Mouse (Mus musculus) MEL (cell line): ENCODE data around the gene Bmp7. TPM values are rescaled to one million over a fixed set of nuclear protein-coding genes. Genes with fewer than 3 reads are reported as not detected.

ENCODE experiments used
- DNase-seq: peaks from one replicate; pipeline ENCODE4 v3.0.0; 2011; ENCODE audit warnings: low read depth, low spot score
- H3K27ac ChIP-seq: 2 replicates; pipeline ENCODE4 v1.5.1; 2012; ENCODE audit warnings: low read depth, mild to moderate bottlenecking, control low read depth, low read length, moderate library complexity; ENCODE audit not compliant: control insufficient read depth
- H3K27me3 ChIP-seq, 2 experiments: fragments of 150-350 bp in 1 of 2; sonication (generic) in 1 of 2; 2 replicates each; pipeline ENCODE4 v1.6.1; 2012; ENCODE audit warnings: low read length in 2 of 2, mild to moderate bottlenecking in 2 of 2, improper control_type of control experiment in 1 of 2, moderate library complexity in 1 of 2; ENCODE audit not compliant: insufficient read depth in 2 of 2, control insufficient read depth in 1 of 2
- H3K36me3 ChIP-seq, 2 experiments: 2 replicates each; pipeline ENCODE4 v1.6.1; 2012 to 2014; ENCODE audit warnings: low read length in 2 of 2, improper control_type of control experiment in 1 of 2, inconsistent platforms in 1 of 2, mild to moderate bottlenecking in 1 of 2; ENCODE audit not compliant: insufficient read depth in 2 of 2, control insufficient read depth in 1 of 2
- H3K4me1 ChIP-seq, 2 experiments: fragments of 150-350 bp in 1 of 2; sonication (generic) in 1 of 2; 2 replicates each; pipeline ENCODE4 v1.6.1; 2012; ENCODE audit warnings: low read length in 2 of 2, improper control_type of control experiment in 1 of 2, mild to moderate bottlenecking in 1 of 2; ENCODE audit not compliant: insufficient read depth in 2 of 2, control insufficient read depth in 1 of 2
- H3K4me3 ChIP-seq, 2 experiments: fragments of 150-350 bp in 1 of 2; sonication (generic) in 1 of 2; 2 replicates each; pipeline ENCODE4 v1.5.1; 2012; ENCODE audit warnings: low read depth in 2 of 2, low read length in 2 of 2, mild to moderate bottlenecking in 2 of 2, moderate library complexity in 2 of 2, control low read depth in 1 of 2, improper control_type of control experiment in 1 of 2; ENCODE audit not compliant: control insufficient read depth in 1 of 2, insufficient read depth in 1 of 2
- H3K79me2 ChIP-seq: 2 replicates; pipeline ENCODE4 v1.6.1; 2012; ENCODE audit warnings: mild to moderate bottlenecking, low read length, moderate library complexity; ENCODE audit not compliant: control insufficient read depth, poor library complexity, insufficient read depth
- H3K9ac ChIP-seq: 2 replicates; pipeline ENCODE4 v1.6.1; 2012; ENCODE audit warnings: low read depth, mild to moderate bottlenecking, control low read depth, low read length, moderate library complexity; ENCODE audit not compliant: control insufficient read depth, poor library complexity, severe bottlenecking
- H3K9me3 ChIP-seq: fragments of 150-350 bp; sonication (generic); replicated peaks from 2 replicates; pipeline ENCODE4 v1.6.1; 2012; ENCODE audit warnings: mild to moderate bottlenecking, low read length, improper control_type of control experiment, moderate library complexity; ENCODE audit not compliant: insufficient read depth
- CHD2 ChIP-seq: IDR thresholded peaks from 2 replicates; pipeline ENCODE4 v1.6.1; 2011; ENCODE audit warnings: low read length, improper control_type of control experiment
- CTCF ChIP-seq, 3 experiments: IDR thresholded peaks in 2 of 3; conservative IDR thresholded peaks in 1 of 3; 2 replicates each; pipeline ENCODE4 v1.5.1; 2011 to 2012; ENCODE audit warnings: low read length in 3 of 3, low read depth in 2 of 3, mild to moderate bottlenecking in 2 of 3, improper control_type of control experiment in 1 of 3, inconsistent platforms in 1 of 3, mixed read lengths in 1 of 3, moderate library complexity in 1 of 3; ENCODE audit not compliant: control insufficient read depth in 1 of 3, insufficient read depth in 1 of 3, poor library complexity in 1 of 3, severe bottlenecking in 1 of 3
- ELF1 ChIP-seq: IDR thresholded peaks from 2 replicates; pipeline ENCODE4 v1.6.1; 2014; ENCODE audit warnings: low read depth, mild to moderate bottlenecking, inconsistent platforms, low read length, improper control_type of control experiment, moderate library complexity
- ETS1 ChIP-seq: IDR thresholded peaks from 2 replicates; pipeline ENCODE4 v1.6.1; 2012; ENCODE audit warnings: low read depth, mild to moderate bottlenecking, inconsistent platforms, low read length, improper control_type of control experiment, moderate library complexity
- GABPA ChIP-seq: IDR thresholded peaks from 2 replicates; pipeline ENCODE4 v1.6.1; 2012; ENCODE audit warnings: low read depth, mild to moderate bottlenecking, inconsistent platforms, low read length, improper control_type of control experiment, moderate library complexity
- HCFC1 ChIP-seq: IDR thresholded peaks from 2 replicates; pipeline ENCODE4 v1.6.1; 2012; ENCODE audit warnings: low read depth, mild to moderate bottlenecking, inconsistent platforms, low read length, improper control_type of control experiment, moderate library complexity
- KAT2A ChIP-seq: conservative IDR thresholded peaks from 2 replicates; pipeline ENCODE4 v1.6.1; 2012; ENCODE audit warnings: low read depth, low read length, improper control_type of control experiment, inconsistent platforms
- MAFK ChIP-seq: IDR thresholded peaks from 2 replicates; pipeline ENCODE4 v1.6.1; 2011; ENCODE audit warnings: low read depth, mild to moderate bottlenecking, low read length, improper control_type of control experiment, borderline replicate concordance
- MAX ChIP-seq: IDR thresholded peaks from 2 replicates; pipeline ENCODE4 v1.6.1; 2011; ENCODE audit warnings: low read length, improper control_type of control experiment
- MAZ ChIP-seq: IDR thresholded peaks from 2 replicates; pipeline ENCODE4 v1.6.1; 2012; ENCODE audit warnings: low read depth, mild to moderate bottlenecking, inconsistent platforms, low read length, improper control_type of control experiment
- MEF2A ChIP-seq: IDR thresholded peaks from 2 replicates; pipeline ENCODE4 v1.6.1; 2014; ENCODE audit warnings: low read depth, mild to moderate bottlenecking, inconsistent platforms, low read length, improper control_type of control experiment; ENCODE audit not compliant: poor library complexity, insufficient replicate concordance, severe bottlenecking; ENCODE audit errors: extremely low read depth
- MYB ChIP-seq: IDR thresholded peaks from 2 replicates; pipeline ENCODE4 v1.6.1; 2011; ENCODE audit warnings: mild to moderate bottlenecking, low read depth, low read length, improper control_type of control experiment
- NELFE ChIP-seq: IDR thresholded peaks from 2 replicates; pipeline ENCODE4 v1.6.1; 2011; ENCODE audit warnings: low read depth, low read length, improper control_type of control experiment
- POLR2AphosphoS5 ChIP-seq: IDR thresholded peaks from 2 replicates; pipeline ENCODE4 v1.6.1; 2012; ENCODE audit warnings: low read depth, borderline replicate concordance, mild to moderate bottlenecking, inconsistent platforms, low read length, moderate library complexity, mixed read lengths
- RCOR1 ChIP-seq: IDR thresholded peaks from 2 replicates; pipeline ENCODE4 v1.6.1; 2012; ENCODE audit warnings: low read depth, mild to moderate bottlenecking, inconsistent platforms, low read length, improper control_type of control experiment
- TAL1 ChIP-seq: IDR thresholded peaks from 2 replicates; pipeline ENCODE4 v1.6.1; 2012; ENCODE audit warnings: mild to moderate bottlenecking, inconsistent platforms, low read length, moderate library complexity, mixed read lengths
- TCF12 ChIP-seq: IDR thresholded peaks from 2 replicates; pipeline ENCODE4 v1.6.1; 2014; ENCODE audit warnings: low read depth, mild to moderate bottlenecking, inconsistent platforms, low read length, improper control_type of control experiment, moderate library complexity
- UBTF ChIP-seq: IDR thresholded peaks from 2 replicates; pipeline ENCODE4 v1.6.1; 2012; ENCODE audit warnings: low read depth, mild to moderate bottlenecking, inconsistent platforms, low read length, improper control_type of control experiment, moderate library complexity, borderline replicate concordance; ENCODE audit not compliant: insufficient read depth
- USF2 ChIP-seq, 2 experiments: IDR thresholded peaks; 2 replicates each; pipeline ENCODE4 v1.6.1; 2011 to 2012; ENCODE audit warnings: improper control_type of control experiment in 2 of 2, low read length in 2 of 2, borderline replicate concordance in 1 of 2, inconsistent platforms in 1 of 2, low read depth in 1 of 2, mild to moderate bottlenecking in 1 of 2; ENCODE audit not compliant: insufficient read depth in 1 of 2
- ZKSCAN1 ChIP-seq: IDR thresholded peaks from 2 replicates; pipeline ENCODE4 v1.6.1; 2012; ENCODE audit warnings: low read depth, mild to moderate bottlenecking, inconsistent platforms, low read length, improper control_type of control experiment, moderate library complexity
- ZNF384 ChIP-seq: IDR thresholded peaks from 2 replicates; pipeline ENCODE4 v1.6.1; 2012; ENCODE audit warnings: low read depth, mild to moderate bottlenecking, inconsistent platforms, low read length, improper control_type of control experiment
- polyA plus RNA-seq, 2 experiments: library from polyadenylated mRNA; stranded (reverse) in 1 of 2; unstranded in 1 of 2; fragments of >175 nt in 1 of 2; fragments of >200 nt in 1 of 2; gene quantifications; 2 replicates each; pipeline versions ENCODE4 v1.2.1 to v1.2.4; 2012; ENCODE audit warnings: low replicate concordance in 2 of 2, low read depth in 1 of 2; ENCODE audit not compliant: insufficient read length in 2 of 2, insufficient read depth in 1 of 2, missing spikeins in 1 of 2
- total RNA-seq: library from RNA; depleted of rRNA; stranded (reverse); fragments of 300-350 nt; gene quantifications from 2 replicates; pipeline ENCODE4 v1.2.3, GENCODE M21; 2012

The Bmp7 gene
- total and polyA plus RNA-seq, 3 experiments, result not detected

DNA sequence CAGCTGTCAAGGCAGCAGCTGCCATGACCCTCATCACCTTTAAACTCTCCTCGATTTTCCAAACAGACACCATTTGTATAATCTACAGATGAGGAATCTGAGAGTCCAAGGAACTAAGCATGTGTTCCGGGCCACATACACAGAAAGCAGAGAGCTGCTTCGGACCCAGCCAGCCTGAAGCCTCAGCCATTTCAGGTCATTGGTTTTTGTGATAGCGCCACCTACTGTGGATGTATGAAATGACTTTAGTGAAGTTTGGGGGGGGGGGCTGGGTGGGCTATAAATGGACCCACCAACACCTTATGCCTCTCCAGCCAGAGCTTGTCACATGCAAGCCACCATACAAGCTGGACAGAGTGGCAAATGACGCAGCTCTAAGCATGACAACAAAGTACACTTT is 8.9 kb upstream of the Bmp7 start:
- Histone ChIP-seq H3K4me3 (no peak overlapping the region), H3K36me3 (no peaks in the 10 kb centered on the region)

DNA sequence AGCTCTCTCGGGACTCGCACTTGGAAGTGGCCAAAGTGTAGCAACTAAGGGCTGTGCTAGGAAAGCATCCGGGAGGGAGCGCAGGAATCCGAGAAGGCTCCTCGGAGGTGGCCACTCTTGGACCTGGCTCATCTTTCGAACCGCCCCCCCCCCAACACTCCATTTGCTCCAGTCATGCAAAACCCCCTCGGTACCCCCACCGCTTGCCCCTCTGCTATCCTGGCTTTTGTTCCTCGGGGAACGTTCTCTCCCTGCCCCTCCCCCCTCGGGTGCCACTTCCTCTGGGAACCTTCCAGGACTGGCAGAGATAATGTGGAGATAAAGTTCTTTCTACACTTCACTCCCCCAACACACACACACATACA is 660 bp upstream of the Bmp7 start:
- no peak for DNase-seq
- Histone ChIP-seq H3K9me3 (no peaks in the 10 kb centered on the region), H3K79me2 (no peaks in the 10 kb centered on the region), H3K4me1 (no peaks in the 10 kb centered on the region), H3K27ac (no peak overlapping the region), H3K36me3 (no peaks in the 10 kb centered on the region), H3K27me3 (no peaks in the 10 kb centered on the region), H3K4me3 (no peak overlapping the region), H3K9ac (no peak overlapping the region)
- TF ChIP-seq GABPA, result no peak

More for the DNA sequence above, 8.9 kb upstream of the Bmp7 start:
- TF ChIP-seq CTCF (IDR thresholded peaks at IDR 0.05 in 2 of 3, conservative IDR thresholded peaks at IDR 0.05 in 1 of 3; ENCODE audit: control insufficient read depth in 1 of 3, insufficient read depth in 1 of 3, low read depth in 2 of 3, low read length in 3 of 3, poor library complexity in 1 of 3, severe bottlenecking in 1 of 3), result no peak
- no peak for TF ChIP-seq ETS1
- no peak for TF ChIP-seq MAFK
- TF ChIP-seq ZNF384, result no peak
- TF ChIP-seq RCOR1, result no peak
- no peak for TF ChIP-seq MAZ
- no peak for TF ChIP-seq TCF12
- TF ChIP-seq POLR2AphosphoS5, result no peak
- TF ChIP-seq CHD2, result no peak
- no peak for TF ChIP-seq ZKSCAN1
- TF ChIP-seq NELFE, result no peak
- TF ChIP-seq MAX, result no peak
- no peak for TF ChIP-seq UBTF
- no peak for TF ChIP-seq TAL1
- no peak for TF ChIP-seq MYB
- no peak for TF ChIP-seq KAT2A
- TF ChIP-seq HCFC1, result no peak
- no peak for TF ChIP-seq ELF1
- no peak for TF ChIP-seq MEF2A
- TF ChIP-seq USF2 (IDR thresholded peaks at IDR 0.05; ENCODE audit: borderline replicate concordance in 1 of 2, insufficient read depth in 1 of 2, low read depth in 1 of 2, low read length in 2 of 2), result no peak
- Histone ChIP-seq H3K9ac (no peak overlapping the region), H3K27me3 (no peaks in the 10 kb centered on the region), H3K79me2 (no peaks in the 10 kb centered on the region), H3K27ac (no peak overlapping the region), H3K9me3 (no peaks in the 10 kb centered on the region), H3K4me1 (no peaks in the 10 kb centered on the region)
- no peak for DNase-seq
